Mouse (Mus musculus): ENCODE measurements at regions not wholly inside any gene's neighbourhood (a gene's known extent, or its start where the extent isn't known, plus 50 kb on each side); places are given as distances from the start of the nearest gene placed in this dataset.
A peak's percentile ranks its signal among the peaks of the same experiment; 100 is the strongest.

- no peaks in the 10 kb centered on the region for H3K4me1 ChIP-seq (replicated peaks; ENCODE audit: control insufficient read depth, insufficient read depth, low read length)
- no peak overlapping the region for H3K4me2 ChIP-seq (ENCODE audit: low read depth, low read length)
- H3K9me3 ChIP-seq (ENCODE audit: control insufficient read depth, low read length): no peaks in the 10 kb centered on the region
- H3K27me3 ChIP-seq (ENCODE audit: control insufficient read depth, insufficient read depth, low read depth, low read length): no peaks in the 10 kb centered on the region
- no peaks in the 10 kb centered on the region for H3K36me3 ChIP-seq (ENCODE audit: control insufficient read depth, insufficient read depth, low read length)
- ATAC-seq (ENCODE audit: low read depth): no peak
- no peak overlapping the region for H3K9ac ChIP-seq (ENCODE audit: low read length)
- no peak overlapping the region for H3K4me3 ChIP-seq (ENCODE audit: low read length)
- H3K27ac ChIP-seq (ENCODE audit: low read length): no peak overlapping the region
These were observed 954.9 kb upstream of the 4931408C20Rik start for GRCm38 (mm10) chr1:27642118-27642517.

- ATAC-seq (ENCODE audit: low read depth): no peak
- no peak overlapping the region for H3K27ac ChIP-seq (ENCODE audit: low read length)
- H3K4me1 ChIP-seq (replicated peaks; ENCODE audit: control insufficient read depth, insufficient read depth, low read length): no peaks in the 10 kb centered on the region
These were observed 941.8 kb upstream of the 4931408C20Rik start for GRCm38 (mm10) chr1:27629101-27629500.

DNA sequence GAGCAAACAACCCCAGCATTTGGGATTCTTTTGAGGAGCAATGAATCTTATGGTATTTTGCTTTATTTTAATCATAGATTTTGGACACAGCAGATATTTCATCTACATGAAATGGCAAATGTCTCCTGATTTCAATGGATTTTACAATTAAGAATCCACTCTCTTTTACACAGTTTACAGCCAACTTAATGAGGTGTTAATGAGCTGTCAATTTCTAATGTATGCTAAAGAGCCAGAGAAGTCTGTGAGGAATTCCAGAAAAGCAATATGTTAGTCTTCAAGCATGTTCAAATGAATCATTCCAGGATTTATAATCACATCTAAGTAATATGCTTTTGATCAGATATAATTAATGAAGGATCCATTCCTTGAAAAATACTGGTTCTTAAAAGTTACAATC is 929.0 kb upstream of the 4931408C20Rik start:
- ATAC-seq (ENCODE audit: low read depth): no peak
- Histone ChIP-seq H3K4me3 (ENCODE audit: low read length) (no peak overlapping the region), H3K9me3 (ENCODE audit: control insufficient read depth, low read length) (no peaks in the 10 kb centered on the region), H3K4me1 (replicated peaks; ENCODE audit: control insufficient read depth, insufficient read depth, low read length) (no peaks in the 10 kb centered on the region), H3K36me3 (ENCODE audit: control insufficient read depth, insufficient read depth, low read length) (no peaks in the 10 kb centered on the region), H3K9ac (ENCODE audit: low read length) (no peak overlapping the region), H3K4me2 (ENCODE audit: low read depth, low read length) (no peak overlapping the region), H3K27ac (ENCODE audit: low read length) (no peak overlapping the region), H3K27me3 (ENCODE audit: control insufficient read depth, insufficient read depth, low read depth, low read length) (no peaks in the 10 kb centered on the region)

More at GRCm38 (mm10) chr1:27629101-27629500, 941.8 kb upstream of the 4931408C20Rik start:
- Histone ChIP-seq H3K9ac (ENCODE audit: low read length) (no peak overlapping the region), H3K9me3 (ENCODE audit: control insufficient read depth, low read length) (no peaks in the 10 kb centered on the region), H3K27me3 (ENCODE audit: control insufficient read depth, insufficient read depth, low read depth, low read length) (no peaks in the 10 kb centered on the region), H3K4me3 (ENCODE audit: low read length) (no peak overlapping the region), H3K36me3 (ENCODE audit: control insufficient read depth, insufficient read depth, low read length) (no peaks in the 10 kb centered on the region), H3K4me2 (ENCODE audit: low read depth, low read length) (no peak overlapping the region)

GRCm38 (mm10) chr1:27608606-27609005 is 921.3 kb upstream of the 4931408C20Rik start:
- no peak for ATAC-seq (ENCODE audit: low read depth)
- H3K36me3 ChIP-seq (ENCODE audit: control insufficient read depth, insufficient read depth, low read length): no peaks in the 10 kb centered on the region
- H3K4me2 ChIP-seq (ENCODE audit: low read depth, low read length): no peak overlapping the region
- 76% methylated on average over 8 of the region's 8 CpGs for WGBS
- no peaks in the 10 kb centered on the region for H3K9me3 ChIP-seq (ENCODE audit: control insufficient read depth, low read length)
- no peak overlapping the region for H3K4me3 ChIP-seq (ENCODE audit: low read length)
- no peaks in the 10 kb centered on the region for H3K4me1 ChIP-seq (replicated peaks; ENCODE audit: control insufficient read depth, insufficient read depth, low read length)
- no peak overlapping the region for H3K27ac ChIP-seq (ENCODE audit: low read length)
- no peaks in the 10 kb centered on the region for H3K27me3 ChIP-seq (ENCODE audit: control insufficient read depth, insufficient read depth, low read depth, low read length)
- H3K9ac ChIP-seq (ENCODE audit: low read length): no peak overlapping the region

GRCm38 (mm10) chr1:27578776-27579175 is 891.5 kb upstream of the 4931408C20Rik start:
- no peaks in the 10 kb centered on the region for H3K36me3 ChIP-seq (ENCODE audit: control insufficient read depth, insufficient read depth, low read length)
- H3K9me3 ChIP-seq (ENCODE audit: control insufficient read depth, low read length): no peaks in the 10 kb centered on the region
- no peak for ATAC-seq (ENCODE audit: low read depth)
- no peaks in the 10 kb centered on the region for H3K27me3 ChIP-seq (ENCODE audit: control insufficient read depth, insufficient read depth, low read depth, low read length)
- H3K4me1 ChIP-seq (replicated peaks; ENCODE audit: control insufficient read depth, insufficient read depth, low read length): no peaks in the 10 kb centered on the region
- H3K9ac ChIP-seq (ENCODE audit: low read length): no peak overlapping the region
- H3K4me3 ChIP-seq (ENCODE audit: low read length): no peak overlapping the region
- no peak overlapping the region for H3K27ac ChIP-seq (ENCODE audit: low read length)
- no peak overlapping the region for H3K4me2 ChIP-seq (ENCODE audit: low read depth, low read length)

DNA sequence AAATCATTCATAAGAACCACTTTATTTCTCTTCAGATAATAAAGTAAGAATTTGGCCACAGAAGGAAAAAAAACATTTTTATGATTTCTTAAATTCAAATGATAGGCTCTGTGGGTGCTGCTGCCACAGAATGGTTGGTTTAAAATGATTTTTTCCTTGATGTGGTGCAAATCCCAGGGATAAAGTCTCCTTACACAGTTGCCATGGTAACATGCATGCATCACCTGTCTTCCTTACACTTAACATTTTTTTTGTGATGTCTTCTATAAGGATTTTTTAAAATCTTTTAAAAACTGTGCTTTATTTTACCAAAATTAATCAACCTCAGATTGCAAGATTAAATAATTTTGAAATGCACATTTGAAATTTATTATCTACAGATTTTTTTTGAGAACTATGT is 872.2 kb upstream of the 4931408C20Rik start:
- Histone ChIP-seq H3K9me3 (ENCODE audit: control insufficient read depth, low read length) (no peaks in the 10 kb centered on the region), H3K4me3 (ENCODE audit: low read length) (no peak overlapping the region), H3K27me3 (ENCODE audit: control insufficient read depth, insufficient read depth, low read depth, low read length) (no peaks in the 10 kb centered on the region), H3K4me2 (ENCODE audit: low read depth, low read length) (no peak overlapping the region), H3K27ac (ENCODE audit: low read length) (no peak overlapping the region), H3K9ac (ENCODE audit: low read length) (no peak overlapping the region), H3K36me3 (ENCODE audit: control insufficient read depth, insufficient read depth, low read length) (no peaks in the 10 kb centered on the region), H3K4me1 (replicated peaks; ENCODE audit: control insufficient read depth, insufficient read depth, low read length) (no peaks in the 10 kb centered on the region)
- ATAC-seq (ENCODE audit: low read depth): no peak

DNA sequence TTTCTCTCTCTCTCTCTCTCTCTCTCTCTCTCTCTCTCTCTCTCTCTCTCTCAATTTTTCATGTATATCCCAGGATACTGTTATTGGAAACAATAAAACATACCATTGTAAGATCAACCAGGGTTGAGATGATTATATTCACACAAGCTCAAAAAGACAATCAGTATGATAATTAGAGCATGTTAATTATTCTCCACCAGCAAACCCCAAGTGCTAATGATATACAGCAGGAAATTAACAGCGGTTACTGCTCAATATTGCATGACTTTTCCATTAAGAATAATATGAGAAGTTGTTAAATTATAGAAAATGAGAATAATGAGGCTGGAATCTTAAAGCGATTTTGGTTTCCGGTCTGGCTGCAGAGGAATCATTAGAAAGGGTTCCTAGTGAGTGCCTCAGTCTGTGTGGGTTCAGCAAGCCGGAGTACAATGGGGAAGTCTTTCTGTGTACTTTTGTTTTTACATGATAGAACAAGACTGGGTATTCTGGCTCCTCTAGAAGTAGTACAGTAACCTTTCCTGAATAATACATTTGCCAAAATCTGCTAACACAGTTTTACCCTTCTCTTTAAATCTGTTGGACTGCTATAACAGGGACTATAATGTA is 823.6 kb upstream of the 4931408C20Rik start:
- Histone ChIP-seq H3K4me3 (ENCODE audit: low read length) (no peak overlapping the region), H3K36me3 (ENCODE audit: control insufficient read depth, insufficient read depth, low read length) (no peaks in the 10 kb centered on the region), H3K4me2 (ENCODE audit: low read depth, low read length) (no peak overlapping the region), H3K4me1 (replicated peaks; ENCODE audit: control insufficient read depth, insufficient read depth, low read length) (no peaks in the 10 kb centered on the region), H3K27ac (ENCODE audit: low read length) (no peak overlapping the region), H3K27me3 (ENCODE audit: control insufficient read depth, insufficient read depth, low read depth, low read length) (no peaks in the 10 kb centered on the region), H3K9ac (ENCODE audit: low read length) (no peak overlapping the region), H3K9me3 (ENCODE audit: control insufficient read depth, low read length) (no peaks in the 10 kb centered on the region)
- no peak for ATAC-seq (ENCODE audit: low read depth)
- WGBS: 86% methylated on average over 4 of the region's 4 CpGs

GRCm38 (mm10) chr1:27503807-27504206 is 816.5 kb upstream of the 4931408C20Rik start:
- no peaks in the 10 kb centered on the region for H3K4me1 ChIP-seq (replicated peaks; ENCODE audit: control insufficient read depth, insufficient read depth, low read length)
- H3K27ac ChIP-seq (ENCODE audit: low read length): no peak overlapping the region
- no peak overlapping the region for H3K9ac ChIP-seq (ENCODE audit: low read length)
- 39% methylated on average over 2 of the region's 2 CpGs for WGBS
- H3K36me3 ChIP-seq (ENCODE audit: control insufficient read depth, insufficient read depth, low read length): no peaks in the 10 kb centered on the region
- no peaks in the 10 kb centered on the region for H3K27me3 ChIP-seq (ENCODE audit: control insufficient read depth, insufficient read depth, low read depth, low read length)
- H3K4me2 ChIP-seq (ENCODE audit: low read depth, low read length): no peak overlapping the region
- H3K4me3 ChIP-seq (ENCODE audit: low read length): no peak overlapping the region
- ATAC-seq (ENCODE audit: low read depth): no peak
- no peaks in the 10 kb centered on the region; the same call in 1 of the 2 replicates for H3K9me3 ChIP-seq (ENCODE audit: control insufficient read depth, low read length)

- Histone ChIP-seq H3K4me1 (replicated peaks; ENCODE audit: control insufficient read depth, insufficient read depth, low read length) (no peaks in the 10 kb centered on the region), H3K27me3 (ENCODE audit: control insufficient read depth, insufficient read depth, low read depth, low read length) (no peaks in the 10 kb centered on the region), H3K36me3 (ENCODE audit: control insufficient read depth, insufficient read depth, low read length) (no peaks in the 10 kb centered on the region), H3K27ac (ENCODE audit: low read length) (no peak overlapping the region), H3K9ac (ENCODE audit: low read length) (no peak overlapping the region), H3K9me3 (ENCODE audit: control insufficient read depth, low read length) (no peaks in the 10 kb centered on the region), H3K4me2 (ENCODE audit: low read depth, low read length) (no peak overlapping the region), H3K4me3 (ENCODE audit: low read length) (no peak overlapping the region)
- no peak for ATAC-seq (ENCODE audit: low read depth)
- WGBS: 57% methylated on average over 2 of the region's 2 CpGs
These were observed 791.7 kb upstream of the 4931408C20Rik start for GRCm38 (mm10) chr1:27478991-27479390.

- no peak overlapping the region for H3K27ac ChIP-seq (ENCODE audit: low read length)
- no peaks in the 10 kb centered on the region for H3K9me3 ChIP-seq (ENCODE audit: control insufficient read depth, low read length)
- no peak overlapping the region for H3K4me3 ChIP-seq (ENCODE audit: low read length)
- H3K27me3 ChIP-seq (ENCODE audit: control insufficient read depth, insufficient read depth, low read depth, low read length): no peaks in the 10 kb centered on the region
- no peak overlapping the region for H3K9ac ChIP-seq (ENCODE audit: low read length)
- H3K4me1 ChIP-seq (replicated peaks; ENCODE audit: control insufficient read depth, insufficient read depth, low read length): no peaks in the 10 kb centered on the region
- no peaks in the 10 kb centered on the region for H3K36me3 ChIP-seq (ENCODE audit: control insufficient read depth, insufficient read depth, low read length)
- ATAC-seq (ENCODE audit: low read depth): peak; percentile 70
- no peak overlapping the region for H3K4me2 ChIP-seq (ENCODE audit: low read depth, low read length)
These were observed 758.8 kb upstream of the 4931408C20Rik start for GRCm38 (mm10) chr1:27446069-27446468.
